Mouse (Mus musculus) B cell, adult 2 months (primary cell): ENCODE data around the gene Pde4a.
A peak's percentile ranks its signal among the peaks of the same experiment; 100 is the strongest.
"Not testable (repeated sequence)": the region's sequence is repeated elsewhere in the genome, so short reads cannot be mapped to it uniquely, and the experiment has no call there.

Experiments
- DNase-seq, 2 experiments: peaks; one replicate each; pipeline ENCODE4 v3.0.0; 2022

The Pde4a gene

DNA sequence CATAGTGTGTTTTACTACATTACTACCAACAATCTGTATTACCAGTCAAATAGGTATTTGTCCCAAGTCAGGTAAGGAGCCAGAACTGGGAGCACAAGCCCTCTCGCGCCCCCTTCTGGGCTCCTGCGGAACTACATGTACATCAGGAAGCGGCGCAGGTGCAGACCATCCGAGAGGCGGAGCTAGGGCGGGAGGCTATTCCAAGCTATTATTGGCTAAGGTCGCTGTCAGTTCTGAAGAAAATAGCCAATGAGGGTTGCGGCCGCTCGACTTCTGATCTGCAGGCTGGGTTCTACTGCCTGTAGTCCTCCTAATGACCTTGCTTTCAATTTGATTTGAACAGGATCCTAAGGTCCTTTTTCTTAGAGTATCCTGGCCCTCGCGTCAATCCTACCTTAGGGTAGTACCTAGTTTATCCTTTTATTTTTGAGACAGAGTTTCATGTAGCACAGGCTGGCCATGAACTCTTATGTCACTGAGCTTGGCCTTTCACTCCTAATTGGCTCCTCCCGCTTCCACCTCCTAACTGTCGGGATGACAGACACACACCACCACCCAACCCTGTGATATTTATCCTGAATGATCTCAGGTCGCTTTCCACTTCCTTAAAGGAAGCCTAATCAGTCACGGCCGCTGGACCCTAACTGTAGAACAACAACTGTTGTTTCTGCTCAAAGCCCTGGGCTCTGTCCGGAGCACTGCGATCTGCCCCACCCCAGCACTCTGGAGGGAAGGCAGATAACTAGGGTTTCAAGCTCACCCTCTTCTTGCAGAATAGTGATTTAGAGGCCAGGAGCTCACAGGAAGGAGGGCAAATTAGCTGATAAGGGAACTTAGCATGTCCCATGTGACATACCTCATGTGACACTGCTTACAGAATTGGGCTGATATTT, 55.2 kb downstream of the Pde4a start:
- peak; percentile 95 to 96 for DNase-seq

DNA sequence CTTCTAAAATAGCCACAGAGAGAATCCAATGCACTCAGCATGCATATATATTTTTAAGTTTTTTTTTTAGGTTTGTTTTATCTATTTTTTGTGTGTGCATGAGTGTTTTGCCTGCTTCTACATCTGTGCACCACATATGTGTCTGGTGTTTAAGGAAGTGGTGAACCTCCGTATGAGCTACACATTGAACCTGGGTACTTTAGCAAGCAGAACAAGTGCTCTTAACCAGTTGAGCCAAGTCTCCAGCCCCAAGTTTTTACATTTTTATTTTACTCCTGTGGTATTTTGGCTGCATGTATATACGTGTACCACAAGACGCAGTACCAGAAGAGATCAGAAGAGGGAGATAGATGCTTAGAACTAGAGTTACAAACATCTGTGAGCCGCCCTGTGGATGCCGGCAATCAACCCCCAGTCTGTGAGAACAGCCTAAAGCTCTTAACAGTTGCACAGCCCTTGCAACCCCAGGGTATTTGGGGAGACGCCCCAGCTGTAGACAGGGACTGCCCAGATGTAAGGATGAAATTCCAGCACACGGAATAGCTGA, 55.9 kb downstream of the Pde4a start:
- DNase-seq: peak; percentile 62 to 67

DNA sequence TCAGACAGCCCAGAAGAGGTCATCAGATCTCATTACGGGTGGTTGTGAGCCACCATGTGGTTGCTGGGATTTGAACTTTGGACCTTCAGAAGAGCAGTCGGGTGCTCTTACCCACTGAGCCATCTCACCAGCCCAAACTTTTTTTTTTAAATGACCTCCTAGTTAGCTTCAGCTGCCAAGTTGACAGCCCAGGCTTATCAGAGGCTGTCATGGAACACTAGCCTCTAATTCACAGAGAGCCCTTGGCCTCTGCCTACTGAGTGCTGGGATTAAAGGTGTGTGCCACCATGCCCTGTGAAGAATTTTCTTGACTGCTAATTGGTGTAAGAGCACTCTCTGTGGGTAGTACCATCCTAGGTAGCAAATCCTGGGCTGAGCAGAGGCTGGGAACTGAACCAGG, 58.0 kb downstream of the Pde4a start:
- not testable (repeated sequence) for DNase-seq

DNA sequence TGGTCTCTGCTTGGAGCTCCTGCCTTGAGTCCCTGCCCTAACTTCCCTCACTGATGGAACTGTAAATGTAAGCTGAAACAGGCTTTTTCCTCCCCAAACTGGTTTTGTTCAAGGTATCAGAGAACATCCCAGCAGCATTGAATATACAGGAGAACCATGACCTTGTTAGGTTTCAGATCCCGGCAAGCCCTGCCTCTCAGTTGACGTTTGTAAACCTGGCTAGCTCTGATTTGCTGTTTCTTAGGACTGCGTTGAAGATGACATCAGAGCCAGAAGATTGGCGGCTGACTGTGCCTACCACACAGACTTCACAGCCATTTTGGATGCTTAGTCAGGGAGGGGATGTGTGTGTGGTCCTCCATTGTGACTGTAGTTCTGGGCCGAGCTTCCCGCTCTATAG, 58.4 kb downstream of the Pde4a start:
- no peak for DNase-seq

DNA sequence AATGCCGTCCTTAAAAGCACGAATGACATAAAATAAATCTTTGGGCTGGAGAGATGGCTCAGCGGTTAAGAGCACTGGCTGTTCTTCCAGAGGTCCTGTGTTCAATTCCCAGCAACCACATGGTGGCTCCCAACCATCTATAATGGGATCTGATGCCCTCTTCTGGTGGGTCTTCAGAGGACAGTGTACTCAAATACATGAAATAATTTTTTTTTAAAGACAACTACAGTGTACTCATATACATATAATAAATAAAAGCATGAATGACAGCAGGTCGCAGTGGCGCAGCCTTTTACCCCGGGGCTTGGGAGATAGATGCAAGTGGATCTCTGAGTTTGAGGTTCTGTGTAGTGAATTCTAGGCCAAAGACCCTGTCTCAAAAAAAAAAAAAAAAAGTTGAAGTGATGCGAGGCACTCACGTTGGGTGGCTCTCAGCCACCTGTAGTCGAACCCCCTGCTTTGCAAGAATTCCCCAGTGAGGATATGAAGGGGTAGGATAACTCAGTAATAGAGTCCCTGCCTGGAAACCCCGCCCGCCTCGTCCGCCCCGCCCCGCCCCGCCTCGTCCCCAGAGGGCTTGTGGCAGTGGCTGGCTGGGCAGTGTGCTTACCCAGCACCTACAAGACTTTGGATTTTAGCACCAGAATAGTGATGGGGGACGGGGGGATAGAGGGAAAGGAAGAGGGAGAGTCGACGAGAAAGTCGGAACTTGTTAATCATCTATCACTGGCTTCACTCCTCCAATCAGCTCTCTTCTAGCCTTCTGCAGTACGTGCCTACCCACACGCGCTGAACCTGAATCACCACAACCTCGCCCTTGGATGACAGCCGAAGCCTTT, 59.3 kb downstream of the Pde4a start:
- peak; percentile 61 to 63 for DNase-seq

DNA sequence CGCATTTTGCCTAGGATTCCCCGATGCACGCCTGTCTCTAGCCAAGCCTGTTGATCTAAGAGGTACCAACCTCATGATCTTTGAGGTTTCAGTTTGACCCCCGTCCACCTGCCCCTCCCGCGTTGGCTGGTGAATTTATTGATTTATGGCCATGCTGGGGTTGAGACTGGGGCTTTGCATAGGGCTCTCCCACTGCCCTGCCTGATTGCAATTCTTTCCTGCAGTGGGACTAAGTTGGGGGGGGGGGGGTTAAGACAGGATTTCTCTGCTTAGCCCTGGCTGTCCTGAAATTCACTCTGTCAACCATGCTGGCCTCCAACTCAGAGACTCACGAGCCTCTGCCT, 59.9 kb downstream of the Pde4a start:
- no peak for DNase-seq

DNA sequence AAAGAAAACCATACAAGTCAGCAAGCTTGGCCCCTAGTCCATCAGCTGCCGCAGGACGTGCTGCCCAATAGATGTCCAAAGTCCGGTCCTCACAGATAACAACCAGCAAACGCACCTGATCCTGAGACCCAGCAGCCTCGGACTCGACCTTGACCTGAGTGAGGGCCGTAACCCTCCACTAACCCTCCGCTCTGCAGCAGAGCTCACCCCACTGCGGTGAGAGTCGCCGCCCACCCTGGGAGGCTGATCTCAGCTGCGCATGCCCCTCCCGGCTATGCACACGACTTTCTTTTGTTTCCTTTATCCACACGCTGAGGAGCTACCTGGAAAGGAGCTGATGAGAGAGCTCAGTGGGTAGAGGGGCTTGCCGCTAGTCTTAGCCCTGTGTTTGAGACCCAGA, 61.8 kb downstream of the Pde4a start:
- no peak for DNase-seq

DNA sequence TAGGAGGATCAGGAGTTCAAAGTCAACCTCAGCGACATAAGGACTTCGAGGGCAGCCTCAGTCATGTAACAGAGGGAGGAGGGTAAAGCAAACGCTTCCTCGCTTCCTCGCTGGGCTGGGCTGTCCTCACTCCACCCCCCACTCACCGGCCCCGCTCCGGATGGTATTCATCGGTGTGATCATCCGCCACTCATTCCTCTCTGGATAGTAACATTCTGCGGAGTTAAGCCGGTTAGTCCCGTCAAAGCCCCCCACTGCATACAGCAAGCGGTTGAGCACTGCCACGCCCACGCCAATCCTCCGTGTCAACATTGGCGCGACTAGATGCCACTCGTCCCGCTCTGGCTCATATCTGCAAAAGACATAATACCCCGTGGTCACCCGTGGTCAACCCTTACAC, 66.0 kb downstream of the Pde4a start:
- DNase-seq: no peak

DNA sequence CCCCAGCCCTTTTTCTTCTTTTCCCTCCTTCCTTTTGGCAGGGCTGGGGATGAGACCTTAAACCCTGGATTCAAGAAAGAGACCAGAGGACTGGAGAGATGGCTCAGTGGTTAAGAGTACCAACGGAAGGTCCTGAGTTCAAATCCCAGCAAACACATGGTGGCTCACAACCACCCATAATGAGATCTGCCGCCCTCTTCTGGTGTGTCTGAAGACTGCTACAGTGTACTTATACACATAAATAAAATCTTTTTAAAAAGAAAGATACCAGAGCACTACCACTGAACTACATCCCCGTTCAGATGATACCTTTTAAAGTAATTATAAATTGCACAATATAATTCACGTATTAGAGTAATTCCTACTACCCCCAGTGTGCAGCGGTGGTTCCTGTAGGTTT, 67.4 kb downstream of the Pde4a start:
- no peak for DNase-seq

DNA sequence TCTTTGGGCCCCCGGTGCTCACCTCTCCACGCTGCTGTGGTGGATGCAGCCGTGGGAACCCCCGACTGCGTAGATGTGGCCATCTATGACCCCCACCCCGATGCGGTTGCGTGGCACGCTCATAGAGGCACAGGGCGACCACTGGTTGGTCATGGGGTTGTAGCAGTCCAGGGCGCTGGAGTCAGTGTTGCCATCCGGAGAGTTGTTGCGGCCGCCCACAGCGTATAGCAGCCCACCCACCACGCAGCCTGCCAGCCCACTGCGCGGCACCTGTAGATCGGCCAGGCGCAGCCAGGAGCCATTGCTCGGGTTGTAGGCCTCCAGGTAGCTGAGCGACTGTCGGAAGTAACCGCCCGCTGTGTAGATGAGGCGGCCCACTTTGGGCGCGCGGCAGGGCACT, 67.9 kb downstream of the Pde4a start:
- DNase-seq: no peak

DNA sequence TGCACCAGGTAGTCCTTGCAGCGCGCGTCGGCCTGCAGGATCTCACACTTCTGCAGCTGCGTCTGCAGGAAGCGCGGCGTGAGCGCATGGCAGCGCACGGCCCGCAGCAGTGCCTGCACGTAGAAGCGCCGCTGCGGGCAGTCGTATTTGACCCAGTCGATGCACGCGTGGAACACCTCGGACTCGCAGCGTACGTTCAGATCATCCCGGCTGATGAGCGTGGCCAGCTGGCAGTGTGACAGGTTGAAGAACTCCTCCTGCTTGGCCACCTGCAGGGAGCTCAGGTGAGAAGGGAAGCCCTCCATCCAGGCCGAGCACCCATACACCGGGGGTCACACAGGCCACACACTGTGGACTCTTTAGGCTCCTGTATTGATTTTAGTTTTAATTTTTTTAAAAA, 68.3 kb downstream of the Pde4a start:
- DNase-seq: no peak

DNA sequence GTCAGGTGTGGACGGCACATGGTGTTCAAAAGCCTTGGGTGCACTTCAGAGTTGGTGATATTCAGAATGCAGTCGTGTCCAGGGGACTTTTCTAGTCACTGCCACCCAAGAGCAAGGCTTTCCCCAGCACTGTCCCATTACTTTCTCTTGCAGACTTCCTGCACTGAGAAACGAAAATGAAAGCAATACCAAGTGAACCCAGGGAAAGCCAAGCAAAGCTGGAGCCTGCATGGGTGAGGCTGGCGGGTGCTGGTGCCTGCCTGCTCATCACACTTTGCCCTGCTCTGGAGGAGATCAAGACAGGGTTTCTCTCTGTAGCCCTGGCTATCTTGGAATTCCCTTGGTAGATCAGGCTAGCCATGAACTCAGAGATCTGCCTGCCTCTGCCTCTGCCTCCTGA, 69.8 kb downstream of the Pde4a start:
- no peak for DNase-seq

DNA sequence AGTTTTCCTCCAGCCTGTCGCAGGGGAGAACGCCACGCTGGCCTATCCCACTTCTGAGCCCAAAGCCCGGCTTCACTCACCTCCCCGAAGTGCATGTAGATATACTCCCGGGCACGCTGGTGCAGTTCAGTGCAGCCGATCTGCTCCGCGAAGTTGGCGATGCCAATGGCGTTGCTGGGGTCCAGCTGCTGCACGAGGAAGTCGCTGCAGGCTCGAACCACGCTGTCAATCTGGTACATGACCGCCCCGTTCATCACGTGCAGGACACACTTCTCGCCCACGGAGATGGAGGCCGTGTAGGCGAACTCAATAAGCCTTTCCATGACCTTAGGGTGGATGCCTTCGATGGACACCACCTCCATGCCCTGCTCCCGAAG, 71.5 kb downstream of the Pde4a start:
- DNase-seq: no peak

DNA sequence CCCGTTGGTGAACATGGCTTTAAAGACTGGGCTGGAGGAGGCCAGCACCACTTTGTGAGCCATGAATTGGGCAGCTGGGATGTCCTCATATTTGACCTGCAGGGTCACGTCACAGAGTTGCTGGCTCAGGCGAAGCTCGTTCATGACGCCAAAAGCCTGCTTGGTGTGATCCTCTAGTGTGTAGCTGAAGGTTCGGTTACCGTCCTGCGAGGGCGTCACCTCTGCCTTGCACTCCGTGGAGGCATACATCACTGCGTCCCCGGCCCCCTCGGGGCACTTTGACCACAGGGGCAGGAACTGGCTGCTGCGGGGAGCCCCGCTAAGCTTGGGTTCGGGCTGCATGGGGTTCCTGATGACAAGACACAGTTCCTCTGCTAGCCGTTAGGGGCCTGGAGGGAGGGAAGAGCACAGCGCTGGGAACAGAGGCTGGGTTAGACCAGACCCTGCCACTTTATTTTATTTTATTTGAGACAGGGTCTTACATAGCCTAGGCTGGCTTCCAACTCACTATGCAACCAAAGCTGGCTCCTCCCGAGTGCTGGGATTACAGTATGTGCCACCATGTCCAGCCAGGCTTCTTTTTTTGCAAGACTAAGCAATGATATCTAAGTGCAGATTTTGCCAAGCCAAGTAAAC, 72.0 kb downstream of the Pde4a start:
- peak; percentile 61 to 63 for DNase-seq

DNA sequence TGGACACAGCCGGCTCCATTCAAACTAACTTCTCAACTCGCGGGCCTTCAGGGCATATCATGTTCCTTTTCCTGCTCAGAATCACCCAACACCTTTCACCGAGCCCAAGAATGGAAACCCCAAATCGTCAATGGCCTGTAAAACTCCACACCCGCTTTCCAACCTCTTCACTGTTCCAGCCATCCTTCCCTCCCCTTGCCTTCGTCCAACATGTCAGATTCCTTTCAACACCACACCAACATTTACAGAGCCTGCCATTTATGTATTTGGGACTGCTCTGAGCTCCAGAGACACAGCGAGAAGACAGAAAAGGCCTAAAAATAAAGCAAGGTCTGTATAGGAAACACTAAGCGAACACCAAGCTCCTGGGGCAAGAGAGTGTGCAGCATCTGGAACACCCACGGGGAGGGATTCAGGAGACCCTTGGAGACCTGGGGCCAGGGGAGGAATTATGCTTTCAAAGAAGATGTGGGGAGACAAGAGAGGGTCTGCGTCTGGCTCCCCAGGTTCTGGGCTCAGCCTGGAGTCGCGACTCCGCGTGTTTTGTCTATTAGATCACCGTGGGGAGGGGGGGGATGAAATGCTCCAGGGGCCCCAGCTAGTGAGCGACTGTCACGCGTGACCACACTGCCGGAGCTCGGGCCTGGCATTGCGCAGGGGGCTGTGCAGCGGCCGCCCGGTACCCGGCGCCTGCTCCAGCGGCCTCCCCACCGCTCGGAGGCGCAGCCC, 72.7 kb downstream of the Pde4a start:
- DNase-seq: no peak

DNA sequence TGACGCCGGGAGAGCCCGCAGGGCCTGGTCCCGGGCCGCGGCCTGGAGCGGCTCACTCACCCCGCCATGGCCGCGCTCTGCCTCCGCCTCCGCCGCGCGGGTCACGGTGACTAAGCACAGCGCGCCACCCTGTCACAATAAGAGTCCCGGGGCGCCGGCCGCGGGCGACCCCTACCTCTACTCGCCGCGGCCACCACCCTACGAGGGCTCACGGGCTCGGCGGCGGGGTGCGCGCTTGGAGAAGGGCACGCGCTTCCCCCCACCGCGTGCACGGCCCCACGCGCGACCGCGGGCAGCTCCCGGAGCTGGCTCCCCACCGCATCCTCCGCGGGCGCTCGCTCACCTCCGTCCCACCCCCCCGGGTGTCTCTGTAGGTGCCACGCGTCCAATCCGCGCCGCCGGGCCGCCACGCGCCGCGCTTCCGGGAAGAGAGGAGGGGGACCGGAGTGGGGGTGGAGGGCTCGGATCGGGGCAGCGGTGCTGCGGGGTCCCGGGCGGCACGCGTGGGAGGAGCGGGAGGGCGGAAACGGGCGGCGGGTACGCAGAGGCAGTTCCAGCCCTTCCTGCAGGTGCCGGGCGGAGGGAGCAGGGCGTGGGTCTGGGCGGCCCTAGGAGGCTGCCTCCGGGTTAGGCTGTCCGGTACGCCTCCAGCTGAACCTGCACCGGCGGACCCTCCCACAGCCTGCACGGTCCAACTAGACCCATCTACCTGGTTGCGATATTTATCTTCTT, 73.4 kb downstream of the Pde4a start, which contains the start of gene Keap1:
Gene Keap1, minus strand, starts transcription at position 629 of the 732 bp plus-strand sequence.
- DNase-seq: peak; percentile 79 to 85

DNA sequence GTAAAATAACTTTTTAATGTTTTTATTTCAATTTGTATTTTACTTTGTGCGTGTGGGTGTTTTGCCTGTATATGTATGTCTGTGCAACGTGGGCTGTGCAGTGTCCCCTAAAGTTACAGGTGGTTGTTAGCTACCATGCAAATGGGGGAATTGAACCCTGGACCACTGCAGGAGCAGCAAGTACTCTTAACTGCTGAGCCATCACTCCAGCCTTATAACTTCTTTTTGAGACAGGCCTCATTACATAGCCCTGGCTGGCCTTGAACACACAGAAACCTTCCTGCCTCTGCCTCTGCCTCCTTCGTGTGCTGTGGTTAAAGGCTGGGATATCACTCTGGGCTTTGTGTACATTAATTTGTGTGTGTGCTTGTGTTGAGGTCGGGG, 73.9 kb downstream of the Pde4a start:
- DNase-seq: peak in 1 of 2 experiments; percentile 23

DNA sequence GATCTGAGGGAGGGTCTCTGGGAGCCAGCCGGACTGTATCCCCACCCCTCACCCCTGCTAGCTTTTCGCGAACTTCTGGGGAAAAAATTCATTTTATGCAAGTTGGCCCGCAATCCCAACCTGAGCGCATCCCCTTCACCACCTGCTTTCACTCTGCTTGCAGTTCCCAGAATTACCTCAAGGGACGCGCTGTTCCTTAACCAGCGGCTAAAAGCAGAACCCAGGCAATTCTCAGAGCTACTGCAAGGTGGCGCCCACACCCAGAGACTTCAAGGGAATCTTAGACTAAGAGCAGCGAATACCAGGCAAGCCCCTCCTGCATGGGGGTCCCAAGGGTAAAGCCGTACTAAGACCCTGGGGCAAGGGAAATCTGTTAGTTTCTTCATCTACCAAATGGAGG, 75.8 kb downstream of the Pde4a start:
- peak; percentile 85 to 86 for DNase-seq

DNA sequence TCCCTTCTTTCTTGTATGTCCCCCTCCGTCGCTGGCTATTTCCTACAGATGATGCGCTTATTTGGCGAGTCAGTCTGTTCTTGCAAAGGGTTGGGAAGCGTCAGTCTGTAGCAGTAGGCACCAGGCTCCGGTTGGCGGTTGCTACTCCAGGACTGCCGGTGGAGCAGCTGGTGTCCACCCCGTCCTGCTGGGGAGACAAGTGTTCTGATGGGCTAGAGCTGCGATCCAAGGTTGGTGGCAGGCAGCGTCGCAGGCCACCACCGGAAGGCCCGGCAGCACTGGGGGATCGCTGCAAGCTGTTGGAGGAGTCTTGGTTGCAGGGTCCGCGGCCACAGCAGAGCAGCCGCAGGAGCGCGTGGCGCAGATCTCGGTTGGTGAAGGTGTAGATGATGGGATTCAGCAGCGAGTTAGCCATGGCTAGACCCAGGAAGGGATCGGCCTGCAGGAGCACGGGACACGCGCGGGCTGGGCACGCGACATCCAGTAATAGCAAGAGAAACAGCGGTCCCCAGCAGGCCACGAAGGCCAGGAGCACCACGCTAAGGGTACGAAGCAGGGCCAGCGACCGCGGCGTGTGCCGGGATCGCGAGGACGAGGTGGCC, 78.4 kb downstream of the Pde4a start:
- no peak for DNase-seq

DNA sequence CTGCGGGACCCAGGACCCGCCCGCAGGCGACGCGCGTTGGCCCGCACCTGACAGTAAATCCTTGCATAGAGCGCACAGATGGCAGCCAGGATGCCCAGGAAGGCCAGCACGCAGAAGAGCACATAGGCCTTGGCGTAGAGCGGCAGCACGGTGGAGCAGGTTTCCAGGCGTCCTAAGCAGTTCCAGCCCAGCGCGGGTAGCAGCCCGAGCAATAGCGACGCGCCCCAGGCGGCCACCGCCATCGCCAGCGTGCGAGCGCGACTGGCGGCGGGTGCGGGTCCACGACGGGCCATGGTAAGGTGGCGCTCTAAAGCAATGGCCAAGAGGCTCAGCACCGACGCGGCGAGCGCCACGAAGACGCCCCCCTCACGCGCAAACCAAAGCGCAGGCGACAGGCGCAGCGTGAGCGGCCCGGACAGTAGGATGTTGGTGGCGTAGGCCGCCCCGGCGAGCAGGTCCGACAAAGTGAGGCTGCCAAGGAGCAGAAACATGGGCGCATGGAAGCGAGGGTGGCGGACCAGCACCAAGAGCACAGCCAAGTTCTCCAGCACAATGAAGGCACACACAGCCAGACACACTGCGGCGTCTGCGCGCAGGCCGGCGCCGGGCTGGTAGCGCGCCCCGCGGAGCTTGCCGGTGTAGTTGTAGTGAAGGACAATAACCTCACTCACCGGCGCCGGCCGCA, 79.1 kb downstream of the Pde4a start:
- peak in 1 of 2 experiments; percentile 46 for DNase-seq

DNA sequence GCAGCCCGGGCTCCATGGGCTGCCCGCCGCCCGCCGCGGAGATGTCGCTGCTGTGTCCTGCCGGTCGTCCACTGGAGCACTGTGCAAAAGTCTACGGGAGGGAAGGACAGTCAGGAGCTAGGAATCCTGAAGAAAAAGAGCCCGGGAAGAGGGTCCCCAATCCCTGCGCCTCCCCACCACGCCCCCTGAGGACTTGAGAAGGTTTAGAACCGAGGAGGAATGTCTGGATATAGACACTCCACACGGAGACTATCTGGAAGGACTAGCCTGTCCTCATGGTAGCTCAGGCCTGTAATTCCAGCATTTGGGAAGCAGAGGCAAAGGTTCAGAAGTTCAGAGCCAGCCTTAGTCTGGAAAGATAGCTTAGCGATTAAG, 79.6 kb downstream of the Pde4a start:
- no peak for DNase-seq
